Mouse (Mus musculus) midbrain, embryonic 11.5 days (tissue): ENCODE results near the gene Proser1. TPM values are rescaled to one million over a fixed set of nuclear protein-coding genes. Genes with fewer than 3 reads are reported as not detected.

Experiments used
- ATAC-seq: fragments of 200-750 bp; cut with Nextera tagmentation; 2 replicates; pipeline ENCODE4 v1.8.0; 2017; ENCODE audit warnings: moderate TSS enrichment, moderate library complexity; ENCODE audit not compliant: low FRiP score
- DNase-seq: peaks from one replicate; pipeline ENCODE4 v3.0.0; 2015; ENCODE audit warnings: low spot score; ENCODE audit errors: missing footprints
- H3K27ac ChIP-seq: fragments of 300-500 bp; sonication (generic); 2 replicates; pipeline ENCODE4 v1.5.1; 2014; ENCODE audit warnings: low read depth, low read length
- H3K27me3 ChIP-seq: fragments of 300-500 bp; sonication (generic); 2 replicates; pipeline ENCODE4 v1.6.1; 2014; ENCODE audit warnings: mild to moderate bottlenecking, low read length, moderate library complexity, mixed read lengths; ENCODE audit not compliant: control insufficient read depth, insufficient read depth
- H3K36me3 ChIP-seq: fragments of 300-500 bp; sonication (generic); 2 replicates; pipeline ENCODE4 v1.6.1; 2014; ENCODE audit warnings: mild to moderate bottlenecking, low read length, moderate library complexity, mixed read lengths; ENCODE audit not compliant: control insufficient read depth, insufficient read depth
- H3K4me1 ChIP-seq: fragments of 300-500 bp; sonication (generic); 2 replicates; pipeline ENCODE4 v1.6.1; 2014; ENCODE audit warnings: low read length; ENCODE audit not compliant: control insufficient read depth, insufficient read depth
- H3K4me2 ChIP-seq: fragments of 300-500 bp; sonication (generic); 2 replicates; pipeline ENCODE4 v1.6.1; 2014; ENCODE audit warnings: mild to moderate bottlenecking, moderate library complexity
- H3K4me3 ChIP-seq: fragments of 300-500 bp; sonication (generic); 2 replicates; pipeline ENCODE4 v1.5.1; 2014; ENCODE audit warnings: low read depth, low read length
- H3K9ac ChIP-seq: fragments of 300-500 bp; sonication (generic); 2 replicates; pipeline ENCODE4 v1.6.1; 2014; ENCODE audit warnings: low read length
- H3K9me3 ChIP-seq: fragments of 300-500 bp; sonication (generic); 2 replicates; pipeline ENCODE4 v1.6.1; 2016; ENCODE audit warnings: low read length; ENCODE audit not compliant: control insufficient read depth
- WGBS: fragments of 180-500 bp; shearing (Covaris S2); extraction: QIAGEN DNeasy Blood & Tissue Kit; methylation state at CpG from one replicate; pipeline ENCODE4 v1.1.7; 2014; 5-methylcytosine and 5-hydroxymethylcytosine counted together
- polyA plus RNA-seq: library from polyadenylated mRNA; unstranded; fragments of >200 nt; fragmentation: Nextera tagmentation; extraction: Ambion mirVana; gene quantifications from 2 replicates; pipeline ENCODE4 v1.2.1, GENCODE M21; 2014

Proser1 gene
- polyA plus RNA-seq, 1 experiment from 2014 or later = 24.1 TPM

DNA sequence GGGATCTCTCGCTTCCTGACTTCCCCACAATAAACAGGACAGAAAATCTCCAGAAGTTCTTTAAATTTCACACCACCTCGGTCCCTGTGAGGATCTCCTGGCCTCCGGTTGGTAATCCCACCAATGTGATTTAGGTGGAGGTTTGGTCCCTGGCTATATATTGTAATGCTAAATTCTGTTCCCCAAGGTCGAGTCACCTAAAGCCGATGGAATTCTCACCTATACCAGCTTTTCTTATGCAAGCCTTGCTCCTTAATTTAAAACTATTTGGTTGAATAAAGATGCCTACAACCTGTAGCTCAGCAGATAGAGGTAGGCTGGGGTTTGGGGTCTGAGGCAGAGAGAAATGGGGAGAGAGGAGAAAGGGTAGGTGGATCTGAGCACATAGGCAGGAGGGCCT lies 5.7 kb upstream of the Proser1 start:
- WGBS = 78% methylated on average over 5 of the region's 5 CpGs
- ATAC-seq (no peak), DNase-seq (no peak)
- Histone ChIP-seq H3K4me3 (no peak overlapping the region), H3K4me2 (no peak overlapping the region), H3K36me3 (0 out of 2 replicates have a peak, but pooled peaks cover 2% of the 10 kb centered on the region), H3K4me1 (no peaks in the 10 kb centered on the region; the same call in 1 of the 2 replicates), H3K27me3 (no peaks in the 10 kb centered on the region), H3K9me3 (no peaks in the 10 kb centered on the region), H3K9ac (no peak overlapping the region), H3K27ac (no peak overlapping the region)

GRCm38 (mm10) chr3:53460106-53460505 lies 3.4 kb upstream of the Proser1 start:
- 0 out of 2 replicates have a peak, but pooled peaks cover 2% of the 10 kb centered on the region for H3K36me3 ChIP-seq
- H3K4me2 ChIP-seq = no peak overlapping the region
- ATAC-seq = no peak
- H3K27ac ChIP-seq = no peak overlapping the region
- H3K9me3 ChIP-seq = no peaks in the 10 kb centered on the region
- WGBS = 91% methylated on average over 9 of the region's 9 CpGs
- H3K4me3 ChIP-seq = no peak overlapping the region
- DNase-seq = peak; percentile 19
- H3K27me3 ChIP-seq = no peaks in the 10 kb centered on the region
- peaks cover 2% of the 10 kb centered on the region; the same call in 1 of the 2 replicates for H3K4me1 ChIP-seq
- no peak overlapping the region for H3K9ac ChIP-seq

DNA sequence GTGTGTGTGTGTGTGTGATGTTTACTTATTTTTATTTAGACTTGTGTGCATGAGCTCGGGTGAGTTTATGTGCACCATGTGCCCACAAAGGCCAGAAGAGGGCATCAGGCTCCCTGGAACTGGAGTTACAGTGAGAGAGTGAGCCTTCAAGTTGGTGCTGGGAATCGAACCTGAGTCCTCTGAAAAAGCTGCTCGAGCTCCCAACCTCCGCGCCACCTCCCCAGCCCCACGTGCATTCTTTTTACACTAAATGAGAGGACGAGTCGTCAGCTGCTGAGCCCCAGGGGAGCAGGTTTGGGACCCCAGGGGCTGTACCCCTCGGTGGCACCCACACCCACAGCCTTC lies 793 bp upstream of the Proser1 start:
- peak overlapping the region; percentile 95 for H3K9ac ChIP-seq
- H3K27me3 ChIP-seq = no peaks in the 10 kb centered on the region
- H3K4me1 ChIP-seq = peaks cover 14% of the 10 kb centered on the region
- no peaks in the 10 kb centered on the region for H3K36me3 ChIP-seq
- peak overlapping the region; percentile 72 for H3K27ac ChIP-seq
- peak overlapping the region; percentile 64 for H3K4me3 ChIP-seq
- peak overlapping the region; percentile 79 for H3K4me2 ChIP-seq
- no peak for DNase-seq
- 6% methylated on average over 9 of the region's 9 CpGs for WGBS
- H3K9me3 ChIP-seq = no peaks in the 10 kb centered on the region
- no peak; the same call in 1 of the 2 replicates for ATAC-seq

DNA sequence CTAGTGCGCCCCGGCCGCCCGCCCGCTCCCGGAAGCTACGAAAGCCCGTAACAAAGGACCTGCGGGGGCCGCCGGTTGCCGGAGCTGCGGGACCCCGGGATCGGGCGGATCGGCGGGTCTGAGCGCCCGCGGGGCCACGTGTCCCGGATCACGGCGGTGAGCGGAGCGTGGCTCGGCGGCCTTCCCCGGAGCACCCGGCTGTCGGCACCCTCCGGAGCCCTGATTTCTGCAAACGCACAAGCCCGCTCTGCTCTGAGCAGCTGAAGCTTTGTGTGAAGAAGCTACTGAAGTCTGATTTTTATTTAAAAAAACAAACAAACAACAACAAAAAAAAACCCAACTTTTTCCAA lies 274 bp downstream of the Proser1 start:
- H3K36me3 ChIP-seq = no peaks in the 10 kb centered on the region
- H3K27ac ChIP-seq = peak overlapping the region; percentile 75; the same call in 1 of the 2 replicates
- H3K9me3 ChIP-seq = no peaks in the 10 kb centered on the region
- H3K4me3 ChIP-seq = peak overlapping the region; percentile 64
- H3K4me2 ChIP-seq = peak overlapping the region; percentile 79
- H3K27me3 ChIP-seq = no peaks in the 10 kb centered on the region
- peaks cover 14% of the 10 kb centered on the region for H3K4me1 ChIP-seq
- no peak for DNase-seq
- ATAC-seq = no peak
- under 1% methylated on average over 35 of the region's 35 CpGs for WGBS
- peak overlapping the region; percentile 95 for H3K9ac ChIP-seq

DNA sequence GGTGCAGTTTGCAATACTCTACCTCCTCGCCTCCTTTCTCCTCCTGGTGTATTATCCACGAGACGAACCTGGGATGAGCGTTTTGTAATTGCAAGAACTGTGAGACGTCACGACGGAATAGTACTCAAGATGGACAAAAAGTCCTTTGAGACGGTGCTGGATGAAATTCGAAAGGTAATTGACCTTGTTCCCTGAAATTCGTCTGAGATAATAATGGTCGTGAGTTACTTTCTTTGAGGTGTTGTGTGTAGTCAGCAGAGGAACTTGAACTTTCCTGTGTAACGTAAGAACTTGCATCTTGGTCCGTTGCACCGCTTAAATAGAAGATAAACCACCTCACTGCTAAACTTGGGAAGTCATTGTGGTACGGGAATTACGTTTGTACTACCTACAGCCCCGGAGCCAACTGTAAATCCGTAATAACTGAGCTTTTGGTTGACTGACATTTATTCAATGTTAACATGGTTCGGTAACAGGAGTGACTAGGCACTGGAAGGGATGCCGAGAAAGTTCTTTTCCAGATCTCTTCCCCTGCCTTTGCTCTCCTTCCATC lies 756 bp downstream of the Proser1 start:
- DNase-seq (peak; percentile 95), ATAC-seq (no peak)
- Histone ChIP-seq H3K4me3 (peak overlapping the region; percentile 64), H3K9ac (peak overlapping the region; percentile 95), H3K9me3 (no peaks in the 10 kb centered on the region), H3K4me1 (peaks cover 14% of the 10 kb centered on the region), H3K27ac (no peak overlapping the region; the same call in 1 of the 2 replicates), H3K27me3 (no peaks in the 10 kb centered on the region), H3K36me3 (no peaks in the 10 kb centered on the region), H3K4me2 (peak overlapping the region; percentile 79)
- WGBS = under 1% methylated on average over 20 of the region's 20 CpGs

- peak overlapping the region; percentile 79 for H3K4me2 ChIP-seq
- DNase-seq (no peak), ATAC-seq (no peak)
- H3K27ac ChIP-seq = no peak overlapping the region
- no peaks in the 10 kb centered on the region for H3K36me3 ChIP-seq
- no peaks in the 10 kb centered on the region for H3K9me3 ChIP-seq
- 0 out of 2 replicates have a peak overlapping the region, but pooled peaks have one; percentile 18 for H3K9ac ChIP-seq
- peak overlapping the region; percentile 64 for H3K4me3 ChIP-seq
- H3K27me3 ChIP-seq = no peaks in the 10 kb centered on the region
- 77% methylated on average over 6 of the region's 6 CpGs for WGBS
- H3K4me1 ChIP-seq = peaks cover 14% of the 10 kb centered on the region
Observed at GRCm38 (mm10) chr3:53465330-53465729, 1.9 kb downstream of the Proser1 start.

- H3K4me3 ChIP-seq = 0 out of 2 replicates have a peak overlapping the region, but pooled peaks have one; percentile 2
- H3K9ac ChIP-seq = no peak overlapping the region
- H3K27me3 ChIP-seq = no peaks in the 10 kb centered on the region
- 78% methylated on average over 9 of the region's 9 CpGs for WGBS
- no peaks in the 10 kb centered on the region for H3K36me3 ChIP-seq
- H3K4me2 ChIP-seq = no peak overlapping the region
- peaks cover 14% of the 10 kb centered on the region for H3K4me1 ChIP-seq
- H3K27ac ChIP-seq = no peak overlapping the region
- H3K9me3 ChIP-seq = no peaks in the 10 kb centered on the region
- DNase-seq (no peak), ATAC-seq (no peak)
Observed at GRCm38 (mm10) chr3:53466481-53466880, 3.0 kb downstream of the Proser1 start.

DNA sequence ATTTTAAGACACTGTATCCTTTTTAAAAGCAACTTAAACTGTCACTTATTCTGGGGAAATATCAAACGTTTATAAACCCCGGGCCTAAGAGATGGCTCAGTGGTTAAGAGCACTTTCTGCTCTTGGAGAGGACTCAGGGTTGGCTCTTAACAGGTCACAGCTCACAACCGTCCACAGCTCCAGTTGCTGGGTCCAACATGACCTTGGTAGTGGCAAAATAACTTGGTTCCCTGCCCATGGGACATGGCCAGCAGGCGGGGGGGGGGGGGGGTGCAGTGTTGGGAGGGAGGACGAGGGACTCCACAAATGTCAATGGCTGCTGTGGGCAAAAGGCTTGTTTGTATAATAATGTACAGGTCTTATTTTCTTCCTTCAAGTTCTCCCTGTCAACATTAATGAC lies 3.9 kb downstream of the Proser1 start:
- Histone ChIP-seq H3K27me3 (no peaks in the 10 kb centered on the region), H3K4me2 (no peak overlapping the region), H3K9me3 (no peaks in the 10 kb centered on the region), H3K9ac (no peak overlapping the region), H3K4me3 (no peak overlapping the region), H3K4me1 (peaks cover 14% of the 10 kb centered on the region), H3K27ac (no peak overlapping the region), H3K36me3 (peaks cover 4% of the 10 kb centered on the region; the same call in 1 of the 2 replicates)
- DNase-seq (no peak), ATAC-seq (no peak)
- WGBS = 81% methylated on average over 5 of the region's 5 CpGs

- Histone ChIP-seq H3K4me2 (no peak overlapping the region), H3K9me3 (no peaks in the 10 kb centered on the region), H3K27me3 (no peaks in the 10 kb centered on the region), H3K36me3 (peaks cover 21% of the 10 kb centered on the region), H3K27ac (no peak overlapping the region), H3K4me1 (peaks cover 14% of the 10 kb centered on the region), H3K9ac (no peak overlapping the region), H3K4me3 (no peak overlapping the region)
- ATAC-seq (no peak), DNase-seq (no peak)
- 92% methylated on average over 5 of the region's 5 CpGs for WGBS
Observed at GRCm38 (mm10) chr3:53469650-53470049, 6.2 kb downstream of the Proser1 start.
